8 mouse cellular contexts compared by ENCODE assay signal in genomic region chr13:104681212-104681611, GRCm38 (mm10).
A peak's percentile ranks its signal among the peaks of the same experiment; 100 is the strongest.
DNase-seq lines count a peak whose midpoint lies in the region; ATAC-seq and TF ChIP-seq lines count a peak whose summit lies in the region.
"Had no signal": no experiment of that assay in that cellular context is flagged by ENCODE, and none has a peak within 500 bp of the region (broad histone marks: within the 10 kb centered on the region; RNA-seq: fewer than 3 reads in every experiment).

No protein-coding gene starts in this region.

- no peak overlapping the region for H3K4me2 ChIP-seq in hindbrain, embryonic 16.5 days (ENCODE audit: low read length)
- no peak overlapping the region for H3K4me2 ChIP-seq in hindbrain, embryonic 13.5 days
- no peak overlapping the region for H3K4me2 ChIP-seq in midbrain, embryonic 14.5 days (ENCODE audit: low read length)
- no peak overlapping the region for H3K4me2 ChIP-seq in midbrain, embryonic 16.5 days (ENCODE audit: low read length)
- H3K4me2 ChIP-seq in forebrain, postnatal 0 days (ENCODE audit: low read depth), result no peak overlapping the region

- peak; percentile 85 for DNase-seq in midbrain, embryonic 14.5 days
- DNase-seq in forebrain, postnatal 0 days, result peak; percentile 64
- no peak for DNase-seq in ovary, postnatal 10 days (ENCODE audit: low spot score)
- no peak for DNase-seq in testis, postnatal 10 days (ENCODE audit: low spot score)
- DNase-seq: adrenal gland, postnatal 10 days had no signal

- ATAC-seq in hindbrain, embryonic 16.5 days, result peak; percentile 74
- ATAC-seq in hindbrain, embryonic 13.5 days (ENCODE audit: low FRiP score), result no peak
- no peak for ATAC-seq in midbrain, embryonic 14.5 days (ENCODE audit: low FRiP score, low TSS enrichment)
- ATAC-seq in midbrain, embryonic 16.5 days, result no peak
- ATAC-seq in forebrain, postnatal 0 days, result peak; percentile 61; the same call in 1 of the 2 replicates

- H3K9me3 ChIP-seq in hindbrain, embryonic 16.5 days (ENCODE audit: control insufficient read depth, low read length), result no peaks in the 10 kb centered on the region
- H3K9me3 ChIP-seq in hindbrain, embryonic 13.5 days, result no peaks in the 10 kb centered on the region
- H3K9me3 ChIP-seq in midbrain, embryonic 14.5 days (ENCODE audit: control insufficient read depth, low read length), result no peaks in the 10 kb centered on the region
- H3K9me3 ChIP-seq in midbrain, embryonic 16.5 days (replicated peaks; ENCODE audit: control insufficient read depth, low read length, poor library complexity, severe bottlenecking), result no peaks in the 10 kb centered on the region
- no peaks in the 10 kb centered on the region for H3K9me3 ChIP-seq in forebrain, postnatal 0 days (ENCODE audit: low read length)

- no peaks in the 10 kb centered on the region for H3K27me3 ChIP-seq in hindbrain, embryonic 16.5 days (replicated peaks; ENCODE audit: control insufficient read depth, insufficient read depth, low read length)
- H3K27me3 ChIP-seq in hindbrain, embryonic 13.5 days, result no peaks in the 10 kb centered on the region
- H3K27me3 ChIP-seq in midbrain, embryonic 14.5 days (ENCODE audit: control insufficient read depth, insufficient read depth, low read length), result no peaks in the 10 kb centered on the region
- H3K27me3 ChIP-seq in midbrain, embryonic 16.5 days (ENCODE audit: control insufficient read depth, insufficient read depth, low read depth, low read length), result no peaks in the 10 kb centered on the region
- H3K27me3 ChIP-seq in forebrain, postnatal 0 days (ENCODE audit: insufficient read depth, low read length), result no peaks in the 10 kb centered on the region

- H3K4me1 ChIP-seq in hindbrain, embryonic 16.5 days (ENCODE audit: control insufficient read depth, insufficient read depth, low read depth, low read length), result no peaks in the 10 kb centered on the region
- H3K4me1 ChIP-seq in hindbrain, embryonic 13.5 days (replicated peaks), result no peaks in the 10 kb centered on the region
- no peaks in the 10 kb centered on the region for H3K4me1 ChIP-seq in midbrain, embryonic 14.5 days (ENCODE audit: control insufficient read depth, insufficient read depth, low read length)
- H3K4me1 ChIP-seq in midbrain, embryonic 16.5 days (ENCODE audit: control insufficient read depth, insufficient read depth, low read length), result no peaks in the 10 kb centered on the region
- no peaks in the 10 kb centered on the region for H3K4me1 ChIP-seq in forebrain, postnatal 0 days (ENCODE audit: insufficient read depth)

- 73% methylated on average over 1 of the region's 1 CpGs for WGBS in hindbrain, embryonic 16.5 days
- 77% methylated on average over 1 of the region's 1 CpGs for WGBS in hindbrain, embryonic 13.5 days
- 71% methylated on average over 1 of the region's 1 CpGs for WGBS in midbrain, embryonic 14.5 days
- whole genome bisulfite sequencing in midbrain, embryonic 16.5 days, result 75% methylated on average over 1 of the region's 1 CpGs
- WGBS in forebrain, postnatal 0 days, result 87% methylated on average over 1 of the region's 1 CpGs

- peak; percentile 53 for TF ChIP-seq CTCF in forebrain, postnatal 0 days (IDR thresholded peaks at IDR 0.05; ENCODE audit: low read depth)

- no peak overlapping the region for H3K4me3 ChIP-seq in hindbrain, embryonic 16.5 days (ENCODE audit: low read length)
- H3K4me3 ChIP-seq in hindbrain, embryonic 13.5 days, result no peak overlapping the region
- H3K4me3 ChIP-seq in midbrain, embryonic 14.5 days (replicated peaks; ENCODE audit: low read depth, low read length), result no peak overlapping the region
- H3K4me3 ChIP-seq in midbrain, embryonic 16.5 days (ENCODE audit: low read depth, low read length), result no peak overlapping the region
- no peak overlapping the region for H3K4me3 ChIP-seq in forebrain, postnatal 0 days (ENCODE audit: low read depth, low read length)

- H3K9ac ChIP-seq in hindbrain, embryonic 16.5 days (ENCODE audit: low read depth, low read length), result no peak overlapping the region
- no peak overlapping the region for H3K9ac ChIP-seq in hindbrain, embryonic 13.5 days
- no peak overlapping the region for H3K9ac ChIP-seq in midbrain, embryonic 14.5 days (replicated peaks; ENCODE audit: low read length)
- H3K9ac ChIP-seq in midbrain, embryonic 16.5 days (ENCODE audit: low read depth, low read length), result no peak overlapping the region
- no peak overlapping the region for H3K9ac ChIP-seq in forebrain, postnatal 0 days

- H3K27ac ChIP-seq in hindbrain, embryonic 16.5 days (ENCODE audit: low read depth, low read length), result no peak overlapping the region
- no peak overlapping the region for H3K27ac ChIP-seq in hindbrain, embryonic 13.5 days
- no peak overlapping the region for H3K27ac ChIP-seq in midbrain, embryonic 14.5 days (replicated peaks; ENCODE audit: low read depth, low read length)
- no peak overlapping the region for H3K27ac ChIP-seq in midbrain, embryonic 16.5 days (ENCODE audit: low read length)
- H3K27ac ChIP-seq in forebrain, postnatal 0 days (ENCODE audit: low read depth, low read length), result no peak overlapping the region

- no peaks in the 10 kb centered on the region for H3K36me3 ChIP-seq in hindbrain, embryonic 16.5 days (ENCODE audit: control insufficient read depth, insufficient read depth, low read length)
- 0 out of 2 replicates have a peak, but pooled peaks cover 4% of the 10 kb centered on the region for H3K36me3 ChIP-seq in hindbrain, embryonic 13.5 days
- no peaks in the 10 kb centered on the region for H3K36me3 ChIP-seq in midbrain, embryonic 14.5 days (ENCODE audit: control insufficient read depth, insufficient read depth, low read length)
- no peaks in the 10 kb centered on the region for H3K36me3 ChIP-seq in midbrain, embryonic 16.5 days (ENCODE audit: control insufficient read depth, insufficient read depth, low read length)
- H3K36me3 ChIP-seq in forebrain, postnatal 0 days (ENCODE audit: insufficient read depth), result no peaks in the 10 kb centered on the region

Comparison
In these comparisons a context has a peak if more than half of its experiments do, and no peak if none do; other contexts are left out.
1. ATAC-seq: peak in hindbrain, embryonic 16.5 days (single experiment) and forebrain, postnatal 0 days (single experiment); none in hindbrain, embryonic 13.5 days (single experiment), midbrain, embryonic 14.5 days (single experiment) and midbrain, embryonic 16.5 days (single experiment).
2. DNase-seq: peak in midbrain, embryonic 14.5 days (single experiment) and forebrain, postnatal 0 days (single experiment); none in ovary, postnatal 10 days (single experiment) and testis, postnatal 10 days (single experiment).